Mouse (Mus musculus) adrenal gland (tissue): ENCODE measurements around the gene Lgals9.

ENCODE experiments used
- intact Hi-C: fragments of 180-260 bp; cut with DNase I; formaldehyde crosslinking; loops from one replicate; pipeline ENCODE4 v1.15.1; 2025
- long read RNA-seq, 2 experiments: library from polyadenylated mRNA; unstranded; transcript quantifications; one replicate each; pipeline ENCODE4 v2.0.0; 2020; ENCODE audit warnings: borderline replicate concordance in 1 of 2; ENCODE audit not compliant: insufficient replicate concordance in 1 of 2

Lgals9 gene
- long read RNA-seq, experiment 1, transcript Lgals9-202 (10 exons, 1,520 nt) = major isoform, 9 of 14 reads
- long read RNA-seq, experiment 1, partial matches to known transcripts = 5 of 14 reads
- long read RNA-seq, experiment 1, other reads (novel, unspliced or antisense) = 0 of 14 reads
- long read RNA-seq, experiment 2, transcript Lgals9-202 (10 exons, 1,520 nt) = major isoform, 8 of 13 reads
- long read RNA-seq, experiment 2, partial matches to known transcripts = 3 of 13 reads
- long read RNA-seq, experiment 2, other reads (novel, unspliced or antisense) = 2 of 13 reads

- intact Hi-C loops = no loop called here
These were observed at the start of gene Lgals9 for GRCm38 (mm10) chr11:78984483-78985177. TSS of gene Lgals9 (minus strand) at chr11:78984946.

GRCm38 (mm10) chr11:79033636-79034035 lies 48.9 kb upstream of the Lgals9 start:
- intact Hi-C loops = loop anchor here (5.0 to 10.0 kb wide), 3 partner anchors 39 to 179 kb away; no protein-coding TSS in a partner anchor

- intact Hi-C loops = loop anchor here (5.0 to 10.0 kb wide), 3 partner anchors 39 to 179 kb away; no protein-coding TSS in a partner anchor
These were observed 48.3 kb upstream of the Lgals9 start for GRCm38 (mm10) chr11:79033021-79033420.

GRCm38 (mm10) chr11:79031452-79031746 lies 46.7 kb upstream of the Lgals9 start:
- intact Hi-C loops = loop anchor here (2.0 to 10.0 kb wide), 4 partner anchors 41 to 181 kb away; no protein-coding TSS in a partner anchor

GRCm38 (mm10) chr11:79030570-79031451 lies 46.1 kb upstream of the Lgals9 start:
- intact Hi-C loops = loop anchor here (2.0 to 10.0 kb wide), 4 partner anchors 41 to 181 kb away; no protein-coding TSS in a partner anchor

- intact Hi-C loops = no loop called here
These were observed 39.0 kb upstream of the Lgals9 start for GRCm38 (mm10) chr11:79023751-79024150.

- intact Hi-C loops = no loop called here
These were observed 38.6 kb upstream of the Lgals9 start for GRCm38 (mm10) chr11:79023342-79023741.

GRCm38 (mm10) chr11:79022836-79023235 lies 38.1 kb upstream of the Lgals9 start:
- intact Hi-C loops = no loop called here

GRCm38 (mm10) chr11:79020535-79021045 lies 35.8 kb upstream of the Lgals9 start:
- intact Hi-C loops = no loop called here

GRCm38 (mm10) chr11:79019839-79020534 lies 35.2 kb upstream of the Lgals9 start:
- intact Hi-C loops = loop anchor here (10.0 kb wide), 1 partner anchor 275 kb away; the partner anchor contains the start of gene Gm9964

- intact Hi-C loops = loop anchor here (10.0 kb wide), 1 partner anchor 276 kb away; the partner anchor contains the start of gene Gm9964
These were observed 34.4 kb upstream of the Lgals9 start for GRCm38 (mm10) chr11:79018954-79019704.

- intact Hi-C loops = loop anchor here (10.0 kb wide), 1 partner anchor 278 kb away; the partner anchor contains the start of gene Gm9964
These were observed 32.4 kb upstream of the Lgals9 start for GRCm38 (mm10) chr11:79017161-79017606.

- intact Hi-C loops = loop anchor here (10.0 kb wide), 1 partner anchor 279 kb away; the partner anchor contains the start of gene Gm9964
These were observed 31.5 kb upstream of the Lgals9 start for GRCm38 (mm10) chr11:79016236-79016635.

- intact Hi-C loops = loop anchor here (10.0 kb wide), 1 partner anchor 279 kb away; the partner anchor contains the start of gene Gm9964
These were observed 31.0 kb upstream of the Lgals9 start for GRCm38 (mm10) chr11:79015660-79016215.

GRCm38 (mm10) chr11:79014602-79015325 lies 30.0 kb upstream of the Lgals9 start:
- intact Hi-C loops = loop anchor here (10.0 kb wide), 1 partner anchor 280 kb away; the partner anchor contains the start of gene Gm9964

- intact Hi-C loops = loop anchor here (10.0 kb wide), 1 partner anchor 281 kb away; the partner anchor contains the start of gene Gm9964
These were observed 29.1 kb upstream of the Lgals9 start for GRCm38 (mm10) chr11:79013806-79014205.

GRCm38 (mm10) chr11:79013056-79013455 lies 28.3 kb upstream of the Lgals9 start:
- intact Hi-C loops = loop anchor here (10.0 kb wide), 1 partner anchor 282 kb away; the partner anchor contains the start of gene Gm9964

GRCm38 (mm10) chr11:79012529-79012928 lies 27.8 kb upstream of the Lgals9 start:
- intact Hi-C loops = loop anchor here (10.0 kb wide), 1 partner anchor 282 kb away; the partner anchor contains the start of gene Gm9964
